Mouse (Mus musculus) 3134 (cell line): ENCODE measurements around the gene Vmn2r100.

Experiments
- DNase-seq: peaks from one replicate; pipeline ENCODE4 v3.0.0-alpha.2; 2011; ENCODE audit warnings: low spot score; ENCODE audit not compliant: insufficient read length; ENCODE audit errors: extremely low read depth

Vmn2r100 gene

GRCm38 (mm10) chr17:19504432-19504831, at the start of gene Vmn2r100:
TSS of gene Vmn2r100 (plus strand) at chr17:19504732.
- no peak for DNase-seq

- DNase-seq = no peak
Observed at GRCm38 (mm10) chr17:19482866-19483265, 21.7 kb upstream of the Vmn2r100 start.

DNA sequence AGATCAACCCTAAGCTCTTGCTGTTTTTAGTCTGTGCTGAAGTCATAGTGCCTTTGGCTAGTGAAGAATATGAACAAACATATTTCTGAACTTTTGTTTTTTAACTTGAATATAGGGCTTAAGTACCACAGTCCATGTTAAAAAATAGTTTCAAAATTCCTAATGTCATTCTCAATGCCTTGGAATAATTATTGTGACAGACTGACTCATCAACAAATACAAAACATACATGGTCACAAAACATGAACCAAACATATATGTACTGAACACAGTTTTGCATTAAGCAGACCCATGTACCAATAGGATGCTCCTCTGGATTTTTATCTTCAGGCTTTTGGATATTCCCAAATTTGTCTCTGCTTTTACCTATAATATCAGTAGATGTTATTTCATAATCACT, 72.4 kb downstream of the Vmn2r100 start, which contains the start of gene Vmn2r101:
Gene Vmn2r101, plus strand, starts transcription at position 301 of the 400 bp plus-strand sequence.
- no peak for DNase-seq
